Mouse (Mus musculus): ENCODE results near the gene Ptpa. TPM values are rescaled to one million over a fixed set of nuclear protein-coding genes. Genes with fewer than 3 reads are reported as not detected.

The Ptpa gene
- 100 to 1,000 TPM; 134 to 138 TPM for total RNA-seq (2021)
- long read RNA-seq, experiment 1, transcript Ptpa-201 (10 exons, 2,586 nt), result major isoform, 103 of 127 reads
- long read RNA-seq, experiment 1, partial matches to known transcripts, result 2 of 127 reads
- long read RNA-seq, experiment 1, other reads (novel, unspliced or antisense), result 20 of 127 reads
- long read RNA-seq, experiment 2, transcript Ptpa-208 (3 exons, 989 nt), result minor isoform, 10 of 258 reads
- long read RNA-seq, experiment 2, transcript Ptpa-201 (10 exons, 2,586 nt), result major isoform, 172 of 258 reads
- long read RNA-seq, experiment 2, partial matches to known transcripts, result 62 of 258 reads
- long read RNA-seq, experiment 2, other reads (novel, unspliced or antisense), result 12 of 258 reads

GRCm38 (mm10) chr2:30415936-30416648 is at the start of gene Ptpa:
Gene Ptpa, plus strand, starts transcription at chr2:30416039.
- DNase-seq (ENCODE audit: low spot score in 2 of 2), result peak; percentile 90 to 91

- DNase-seq (ENCODE audit: low spot score in 2 of 2), result no peak
These were observed 49.6 kb upstream of the Ptpa start for GRCm38 (mm10) chr2:30366203-30366602.

GRCm38 (mm10) chr2:30371544-30371943 is 44.3 kb upstream of the Ptpa start:
- no peak for DNase-seq (ENCODE audit: low spot score in 2 of 2)

DNA sequence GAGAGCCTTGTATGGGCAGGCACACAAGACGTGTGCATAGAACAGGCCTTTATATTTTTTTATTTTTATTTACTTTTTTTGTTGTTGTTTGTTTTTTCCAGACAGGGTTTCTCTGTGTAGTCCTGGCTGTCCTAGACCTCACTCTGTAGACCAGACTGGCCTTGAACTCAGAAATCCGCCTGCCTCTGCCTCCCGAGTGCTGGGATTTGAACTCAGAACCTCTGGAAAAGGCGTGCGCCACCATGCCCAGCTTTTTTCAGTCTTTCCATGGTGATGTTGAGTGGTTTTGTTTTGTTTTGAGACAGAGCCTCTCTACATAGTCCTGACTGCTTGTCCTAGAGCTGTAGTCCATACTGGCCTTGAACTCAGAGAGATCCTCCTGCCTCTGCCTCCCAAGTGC is 43.1 kb upstream of the Ptpa start:
- no peak for DNase-seq (ENCODE audit: low spot score in 2 of 2)

- no peak for DNase-seq (ENCODE audit: low spot score in 2 of 2)
These were observed 39.9 kb upstream of the Ptpa start for GRCm38 (mm10) chr2:30375893-30376292.

DNA sequence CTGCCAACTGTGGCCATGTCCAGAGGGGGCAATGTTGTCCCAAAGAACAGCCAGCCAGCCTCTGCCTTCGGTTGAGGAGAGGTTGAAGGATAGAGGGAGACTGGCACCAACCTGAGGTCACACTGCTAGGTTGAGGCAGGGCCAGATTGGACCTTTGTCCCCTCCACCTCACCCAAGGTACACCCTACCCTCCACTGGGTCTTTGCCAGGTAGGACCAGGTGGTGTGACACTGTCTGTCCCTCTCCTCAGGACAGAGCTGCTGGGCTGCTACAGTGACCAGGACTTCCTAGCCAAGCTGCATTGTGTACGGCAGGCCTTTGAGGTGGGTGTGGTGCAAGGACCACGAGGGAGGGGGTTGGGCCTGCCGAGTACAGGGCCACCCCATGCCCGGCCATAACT is 38.1 kb upstream of the Ptpa start:
- no peak for DNase-seq (ENCODE audit: low spot score in 2 of 2)

GRCm38 (mm10) chr2:30379307-30379706 is 36.5 kb upstream of the Ptpa start:
- no peak for DNase-seq (ENCODE audit: low spot score in 2 of 2)

DNA sequence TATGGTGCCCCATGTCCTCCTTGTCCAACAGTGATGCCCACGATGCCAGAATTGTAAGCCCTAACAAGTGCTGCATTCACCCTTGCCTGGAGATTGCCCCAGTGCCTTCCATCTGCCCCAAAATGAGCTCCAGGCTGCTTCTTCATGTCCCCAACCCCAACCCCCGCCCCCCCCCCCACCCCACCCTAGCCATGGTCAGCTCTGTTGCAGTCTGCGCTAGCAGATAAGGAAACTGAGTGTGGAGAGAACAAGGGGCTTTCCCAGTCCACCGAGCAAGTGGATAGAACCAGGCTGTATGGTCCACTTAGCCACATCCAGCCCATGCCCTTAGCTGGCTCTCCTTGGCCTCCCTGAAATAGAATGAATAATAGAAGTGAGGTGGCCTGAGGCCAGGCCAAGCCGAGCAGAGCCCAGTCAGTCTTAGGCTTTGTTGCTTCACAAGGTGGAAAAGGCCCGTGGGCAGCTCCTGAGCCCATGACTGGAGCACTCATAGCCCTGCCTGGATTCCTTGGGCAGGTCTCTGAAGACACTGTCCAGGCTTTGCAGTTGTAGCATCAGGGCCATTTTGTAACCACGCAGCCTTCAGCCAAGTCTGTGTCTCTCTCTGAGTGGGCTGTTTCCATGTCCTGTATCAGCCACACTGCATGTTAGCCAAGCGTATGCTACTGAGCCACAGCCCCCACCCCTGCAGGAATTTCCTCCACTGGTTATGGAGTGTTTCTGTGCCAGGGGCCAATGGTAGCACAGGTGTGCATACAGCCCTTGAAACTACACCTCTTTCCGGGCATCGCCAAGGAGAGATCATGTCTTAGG is 35.1 kb upstream of the Ptpa start:
- no peak for DNase-seq (ENCODE audit: low spot score in 2 of 2)

DNA sequence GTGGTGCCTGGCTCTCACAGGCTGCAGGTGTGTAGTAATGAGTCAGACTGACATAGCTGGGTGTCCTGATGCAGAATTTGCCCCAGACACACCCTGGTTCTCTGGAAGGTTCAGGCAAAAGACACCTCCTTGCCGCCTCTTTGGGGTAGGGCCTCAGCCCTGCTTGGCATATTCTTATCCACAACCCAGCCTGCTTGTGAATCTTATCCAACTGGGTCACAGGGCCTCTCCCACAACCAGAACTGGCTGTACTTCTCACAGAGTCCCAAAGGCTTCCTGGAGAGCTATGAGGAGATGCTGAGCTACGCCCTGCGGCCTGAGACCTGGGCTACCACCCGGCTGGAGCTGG is 34.5 kb upstream of the Ptpa start:
- no peak for DNase-seq (ENCODE audit: low spot score in 2 of 2)

DNA sequence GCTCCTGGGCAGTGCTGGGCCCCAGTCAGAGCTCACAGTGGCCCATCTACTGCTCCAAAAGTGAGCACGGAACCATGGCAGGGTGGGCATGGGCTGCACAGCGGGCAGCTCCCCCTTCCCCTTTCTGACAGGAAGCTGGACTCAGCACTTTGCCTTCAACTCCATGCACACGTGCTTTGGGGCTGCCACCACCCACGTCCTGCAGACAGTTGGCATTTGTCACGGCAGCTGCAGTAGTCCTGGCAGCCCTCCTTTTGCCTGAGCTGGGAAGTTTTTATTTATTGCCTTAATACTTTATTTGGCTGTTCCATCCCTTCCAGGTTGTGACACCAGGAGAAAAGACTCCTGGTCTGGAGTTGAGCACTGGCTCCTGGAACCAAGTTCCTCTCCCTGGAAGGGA is 31.0 kb upstream of the Ptpa start:
- no peak for DNase-seq (ENCODE audit: low spot score in 2 of 2)

DNA sequence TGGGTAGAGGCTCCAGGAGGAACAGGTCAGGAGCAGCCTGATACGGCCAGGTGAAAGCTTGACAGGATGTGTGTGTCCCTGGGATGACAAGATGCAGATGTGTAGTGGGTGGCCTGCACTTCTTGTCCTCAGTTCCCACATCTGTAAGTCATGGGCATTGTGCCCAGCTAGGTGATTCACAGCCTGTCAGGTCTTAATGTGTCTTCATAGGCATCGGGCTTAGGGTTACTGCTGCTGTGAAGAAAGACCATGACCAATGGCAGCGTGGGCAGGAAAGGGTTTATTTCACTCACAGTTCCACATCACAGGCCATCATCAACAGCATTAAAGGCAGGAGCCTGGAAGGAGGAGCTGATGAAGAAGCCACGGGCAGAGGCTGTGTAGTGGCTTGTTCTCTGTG is 30.2 kb upstream of the Ptpa start:
- no peak for DNase-seq (ENCODE audit: low spot score in 2 of 2)

- no peak for DNase-seq (ENCODE audit: low spot score in 2 of 2)
These were observed 28.9 kb upstream of the Ptpa start for GRCm38 (mm10) chr2:30386913-30387312.

- no peak for DNase-seq (ENCODE audit: low spot score in 2 of 2)
These were observed 26.8 kb upstream of the Ptpa start for GRCm38 (mm10) chr2:30389000-30389399.

- DNase-seq (ENCODE audit: low spot score in 2 of 2), result peak; percentile 84 to 89
These were observed 23.7 kb upstream of the Ptpa start, which contains the start of gene Dolpp1 for GRCm38 (mm10) chr2:30392114-30392576. Gene Dolpp1, plus strand, starts transcription at chr2:30392254.

DNA sequence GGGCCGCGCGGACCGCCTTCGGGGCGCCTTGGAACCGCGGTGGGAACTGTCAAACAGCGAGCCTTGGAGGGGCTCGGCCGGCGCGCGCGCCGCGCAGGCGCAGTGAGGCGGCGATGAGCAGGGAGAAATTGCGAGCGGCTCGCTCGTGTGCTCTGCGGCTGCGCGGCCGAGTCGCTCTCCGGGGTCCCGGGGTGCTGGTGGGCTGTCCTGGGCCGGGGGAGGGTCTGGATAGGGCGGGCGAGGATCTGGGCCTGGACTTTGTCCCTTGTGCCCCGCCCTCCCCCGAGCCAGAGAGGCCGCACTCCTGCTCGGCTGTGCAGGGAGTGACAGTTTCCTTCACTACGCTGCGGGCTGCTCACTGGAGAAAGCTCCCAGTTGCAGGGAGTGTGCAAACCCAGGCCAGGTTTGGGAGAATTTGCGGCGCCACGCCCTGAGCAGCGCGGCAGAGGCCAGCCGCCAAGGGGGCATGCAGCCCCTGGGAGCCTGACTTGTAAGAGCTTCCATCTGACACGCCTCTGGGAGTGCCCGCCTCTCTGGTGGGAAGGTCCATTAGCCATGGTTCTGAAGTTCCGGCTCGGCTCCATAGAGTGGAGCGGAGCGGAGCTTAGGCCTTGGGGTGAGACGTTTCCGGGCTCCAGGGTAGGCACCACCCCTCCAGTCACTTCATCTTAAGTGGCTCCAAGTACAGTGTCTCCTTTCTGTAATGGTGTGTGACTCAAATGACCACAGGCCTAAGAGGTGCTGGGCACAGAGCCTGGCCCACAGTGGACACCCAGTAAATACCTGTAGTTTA is 23.1 kb upstream of the Ptpa start:
- peak; percentile 66 to 68 for DNase-seq (ENCODE audit: low spot score in 2 of 2)

GRCm38 (mm10) chr2:30393370-30393656 is 22.5 kb upstream of the Ptpa start:
- no peak for DNase-seq (ENCODE audit: low spot score in 2 of 2)

GRCm38 (mm10) chr2:30395757-30396156 is 20.1 kb upstream of the Ptpa start:
- DNase-seq (ENCODE audit: low spot score in 2 of 2), result no peak

DNA sequence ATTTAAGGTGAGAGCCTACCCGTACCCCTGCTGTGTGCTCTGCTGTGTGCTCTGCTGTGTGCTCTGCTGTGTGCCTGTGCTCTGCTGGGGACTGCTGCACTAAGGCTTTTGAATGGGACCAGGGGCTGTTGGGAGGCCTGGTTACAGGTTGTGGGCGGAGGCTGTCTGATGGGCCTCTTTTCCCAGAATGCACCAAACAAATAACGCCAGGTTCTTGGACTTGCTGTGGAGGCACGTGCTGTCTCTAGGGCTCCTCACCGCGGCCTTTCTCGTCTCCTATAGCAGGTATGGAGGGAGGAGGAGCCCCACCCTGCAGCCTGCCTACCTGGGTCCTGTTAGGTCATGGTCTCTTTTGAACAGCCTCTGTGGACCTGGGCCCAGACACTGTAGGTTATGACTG is 19.6 kb upstream of the Ptpa start:
- no peak for DNase-seq (ENCODE audit: low spot score in 2 of 2)

GRCm38 (mm10) chr2:30397986-30398512 is 17.8 kb upstream of the Ptpa start:
- DNase-seq (ENCODE audit: low spot score in 2 of 2), result no peak

- DNase-seq (ENCODE audit: low spot score in 2 of 2), result no peak
These were observed 16.4 kb upstream of the Ptpa start for GRCm38 (mm10) chr2:30399191-30400171.
